Mouse (Mus musculus): ENCODE data around the gene Trappc13. TPM values are rescaled to one million over a fixed set of nuclear protein-coding genes. Genes with fewer than 3 reads are reported as not detected.

Gene Trappc13
- polyA plus RNA-seq, 1 experiment from 2014 or later: 82.2 TPM

DNA sequence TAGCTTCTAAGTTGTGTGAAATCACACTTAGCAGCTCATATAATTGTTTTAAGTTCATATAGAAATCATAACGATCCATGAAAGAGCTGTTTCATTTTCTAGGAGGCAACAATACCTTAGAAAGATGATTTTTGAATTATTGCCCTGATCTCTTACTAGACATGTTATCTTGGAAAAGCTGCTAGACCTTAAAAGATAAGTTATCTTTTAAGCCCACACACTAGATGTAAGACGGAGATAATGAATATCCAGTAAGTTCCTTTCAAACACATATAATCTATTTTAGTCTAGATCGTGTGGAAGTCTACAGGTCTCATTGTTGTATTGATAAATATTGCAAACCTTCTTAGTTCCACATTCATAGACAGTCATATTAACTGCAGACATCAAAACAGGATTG is 1.4 kb downstream of the Trappc13 start:
- ATAC-seq (replicated peaks; ENCODE audit: insufficient number of reproducible peaks, low FRiP score, low TSS enrichment, low read depth): no peak
- WGBS: 84% methylated on average over 3 of the region's 3 CpGs
- H3K4me2 ChIP-seq (ENCODE audit: low read depth, low read length): peak overlapping the region; percentile 27
- no peaks in the 10 kb centered on the region for H3K36me3 ChIP-seq (replicated peaks; ENCODE audit: control insufficient read depth, insufficient read depth, low read depth, low read length)
- H3K27me3 ChIP-seq (ENCODE audit: control insufficient read depth, insufficient read depth, low read length): no peaks in the 10 kb centered on the region
- H3K9me3 ChIP-seq (replicated peaks; ENCODE audit: control insufficient read depth, low read length): no peaks in the 10 kb centered on the region
- no peak overlapping the region for H3K9ac ChIP-seq (replicated peaks; ENCODE audit: low read length)
- H3K4me1 ChIP-seq (ENCODE audit: control insufficient read depth, insufficient read depth, low read length): no peaks in the 10 kb centered on the region
- peak overlapping the region; percentile 9; the same call in 1 of the 2 replicates for H3K4me3 ChIP-seq (ENCODE audit: low read depth, low read length)
- H3K27ac ChIP-seq (replicated peaks; ENCODE audit: low read depth, low read length): no peak overlapping the region
- no peak for DNase-seq (ENCODE audit: low spot score)

GRCm38 (mm10) chr13:104172498-104172897 is 5.8 kb downstream of the Trappc13 start:
- Histone ChIP-seq H3K4me3 (ENCODE audit: low read depth, low read length) (no peak overlapping the region), H3K9ac (replicated peaks; ENCODE audit: low read length) (no peak overlapping the region), H3K4me1 (ENCODE audit: control insufficient read depth, insufficient read depth, low read length) (no peaks in the 10 kb centered on the region), H3K27ac (replicated peaks; ENCODE audit: low read depth, low read length) (no peak overlapping the region), H3K36me3 (replicated peaks; ENCODE audit: control insufficient read depth, insufficient read depth, low read depth, low read length) (no peaks in the 10 kb centered on the region), H3K27me3 (ENCODE audit: control insufficient read depth, insufficient read depth, low read length) (no peaks in the 10 kb centered on the region), H3K9me3 (replicated peaks; ENCODE audit: control insufficient read depth, low read length) (no peaks in the 10 kb centered on the region), H3K4me2 (ENCODE audit: low read depth, low read length) (no peak overlapping the region)
- DNase-seq (ENCODE audit: low spot score) (no peak), ATAC-seq (replicated peaks; ENCODE audit: insufficient number of reproducible peaks, low FRiP score, low TSS enrichment, low read depth) (no peak)

GRCm38 (mm10) chr13:104171711-104172110 is 6.6 kb downstream of the Trappc13 start:
- DNase-seq (ENCODE audit: low spot score): no peak
- no peak overlapping the region for H3K9ac ChIP-seq (replicated peaks; ENCODE audit: low read length)

DNA sequence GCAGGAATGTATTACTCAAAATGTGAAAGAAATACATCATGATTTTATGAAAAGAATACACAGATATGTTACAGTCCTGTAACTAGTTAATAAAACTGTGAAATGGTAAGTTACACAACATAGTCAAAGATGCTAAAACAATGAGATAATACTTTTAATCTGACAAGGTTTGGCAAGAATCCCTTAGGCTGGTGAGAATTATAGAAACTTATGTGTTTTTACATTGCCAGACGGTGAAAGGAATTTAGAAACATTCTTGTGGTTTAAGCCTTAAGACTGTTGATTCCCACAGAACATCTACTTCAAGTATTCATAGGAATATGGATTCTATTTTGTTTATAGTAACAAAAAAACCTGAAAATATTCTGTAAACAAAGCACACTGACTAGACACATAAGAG is 22.6 kb downstream of the Trappc13 start:
- no peak for ATAC-seq (replicated peaks; ENCODE audit: insufficient number of reproducible peaks, low FRiP score, low TSS enrichment, low read depth)
- H3K36me3 ChIP-seq (replicated peaks; ENCODE audit: control insufficient read depth, insufficient read depth, low read depth, low read length): peaks cover 2% of the 10 kb centered on the region; the same call in 1 of the 2 replicates
- H3K4me1 ChIP-seq (ENCODE audit: control insufficient read depth, insufficient read depth, low read length): no peaks in the 10 kb centered on the region

More at GRCm38 (mm10) chr13:104171711-104172110, 6.6 kb downstream of the Trappc13 start:
- H3K4me3 ChIP-seq (ENCODE audit: low read depth, low read length): no peak overlapping the region
- no peaks in the 10 kb centered on the region for H3K4me1 ChIP-seq (ENCODE audit: control insufficient read depth, insufficient read depth, low read length)
- no peak overlapping the region for H3K4me2 ChIP-seq (ENCODE audit: low read depth, low read length)
- no peaks in the 10 kb centered on the region for H3K27me3 ChIP-seq (ENCODE audit: control insufficient read depth, insufficient read depth, low read length)
- no peaks in the 10 kb centered on the region for H3K36me3 ChIP-seq (replicated peaks; ENCODE audit: control insufficient read depth, insufficient read depth, low read depth, low read length)
- no peaks in the 10 kb centered on the region for H3K9me3 ChIP-seq (replicated peaks; ENCODE audit: control insufficient read depth, low read length)
- H3K27ac ChIP-seq (replicated peaks; ENCODE audit: low read depth, low read length): no peak overlapping the region
- 92% methylated on average over 5 of the region's 5 CpGs for WGBS
- ATAC-seq (replicated peaks; ENCODE audit: insufficient number of reproducible peaks, low FRiP score, low TSS enrichment, low read depth): no peak

GRCm38 (mm10) chr13:104155106-104155505 is 23.2 kb downstream of the Trappc13 start:
- Histone ChIP-seq H3K4me2 (ENCODE audit: low read depth, low read length) (no peak overlapping the region), H3K4me1 (ENCODE audit: control insufficient read depth, insufficient read depth, low read length) (no peaks in the 10 kb centered on the region), H3K36me3 (replicated peaks; ENCODE audit: control insufficient read depth, insufficient read depth, low read depth, low read length) (peaks cover 2% of the 10 kb centered on the region; the same call in 1 of the 2 replicates), H3K27me3 (ENCODE audit: control insufficient read depth, insufficient read depth, low read length) (no peaks in the 10 kb centered on the region), H3K27ac (replicated peaks; ENCODE audit: low read depth, low read length) (no peak overlapping the region), H3K9me3 (replicated peaks; ENCODE audit: control insufficient read depth, low read length) (no peaks in the 10 kb centered on the region), H3K4me3 (ENCODE audit: low read depth, low read length) (no peak overlapping the region), H3K9ac (replicated peaks; ENCODE audit: low read length) (no peak overlapping the region)
- WGBS: 91% methylated on average over 7 of the region's 7 CpGs
- no peak for ATAC-seq (replicated peaks; ENCODE audit: insufficient number of reproducible peaks, low FRiP score, low TSS enrichment, low read depth)
- no peak for DNase-seq (ENCODE audit: low spot score)

More for the DNA sequence above, 22.6 kb downstream of the Trappc13 start:
- no peak overlapping the region for H3K4me3 ChIP-seq (ENCODE audit: low read depth, low read length)
- DNase-seq (ENCODE audit: low spot score): no peak
- H3K27me3 ChIP-seq (ENCODE audit: control insufficient read depth, insufficient read depth, low read length): no peaks in the 10 kb centered on the region
- H3K27ac ChIP-seq (replicated peaks; ENCODE audit: low read depth, low read length): no peak overlapping the region
- no peak overlapping the region for H3K4me2 ChIP-seq (ENCODE audit: low read depth, low read length)
- no peak overlapping the region for H3K9ac ChIP-seq (replicated peaks; ENCODE audit: low read length)
- WGBS: 85% methylated on average over 1 of the region's 1 CpGs
- no peaks in the 10 kb centered on the region for H3K9me3 ChIP-seq (replicated peaks; ENCODE audit: control insufficient read depth, low read length)

- no peak overlapping the region for H3K4me2 ChIP-seq (ENCODE audit: low read depth, low read length)
- 94% methylated on average over 5 of the region's 5 CpGs for WGBS
- H3K27me3 ChIP-seq (ENCODE audit: control insufficient read depth, insufficient read depth, low read length): no peaks in the 10 kb centered on the region
- ATAC-seq (replicated peaks; ENCODE audit: insufficient number of reproducible peaks, low FRiP score, low TSS enrichment, low read depth) (no peak), DNase-seq (ENCODE audit: low spot score) (no peak)
- no peaks in the 10 kb centered on the region for H3K4me1 ChIP-seq (ENCODE audit: control insufficient read depth, insufficient read depth, low read length)
- H3K27ac ChIP-seq (replicated peaks; ENCODE audit: low read depth, low read length): no peak overlapping the region
- H3K9ac ChIP-seq (replicated peaks; ENCODE audit: low read length): no peak overlapping the region
- H3K4me3 ChIP-seq (ENCODE audit: low read depth, low read length): no peak overlapping the region
- no peaks in the 10 kb centered on the region for H3K9me3 ChIP-seq (replicated peaks; ENCODE audit: control insufficient read depth, low read length)
- H3K36me3 ChIP-seq (replicated peaks; ENCODE audit: control insufficient read depth, insufficient read depth, low read depth, low read length): peaks cover 2% of the 10 kb centered on the region
These were observed 24.1 kb downstream of the Trappc13 start for GRCm38 (mm10) chr13:104154180-104154579.

- WGBS: 97% methylated on average over 3 of the region's 3 CpGs
- Histone ChIP-seq H3K27ac (replicated peaks; ENCODE audit: low read depth, low read length) (no peak overlapping the region), H3K4me1 (ENCODE audit: control insufficient read depth, insufficient read depth, low read length) (no peaks in the 10 kb centered on the region), H3K9me3 (replicated peaks; ENCODE audit: control insufficient read depth, low read length) (no peaks in the 10 kb centered on the region), H3K9ac (replicated peaks; ENCODE audit: low read length) (no peak overlapping the region), H3K4me2 (ENCODE audit: low read depth, low read length) (no peak overlapping the region), H3K4me3 (ENCODE audit: low read depth, low read length) (no peak overlapping the region), H3K27me3 (ENCODE audit: control insufficient read depth, insufficient read depth, low read length) (no peaks in the 10 kb centered on the region), H3K36me3 (replicated peaks; ENCODE audit: control insufficient read depth, insufficient read depth, low read depth, low read length) (no peaks in the 10 kb centered on the region; the same call in 1 of the 2 replicates)
- no peak for ATAC-seq (replicated peaks; ENCODE audit: insufficient number of reproducible peaks, low FRiP score, low TSS enrichment, low read depth)
- DNase-seq (ENCODE audit: low spot score): no peak
These were observed 32.6 kb downstream of the Trappc13 start for GRCm38 (mm10) chr13:104145646-104146045.

DNA sequence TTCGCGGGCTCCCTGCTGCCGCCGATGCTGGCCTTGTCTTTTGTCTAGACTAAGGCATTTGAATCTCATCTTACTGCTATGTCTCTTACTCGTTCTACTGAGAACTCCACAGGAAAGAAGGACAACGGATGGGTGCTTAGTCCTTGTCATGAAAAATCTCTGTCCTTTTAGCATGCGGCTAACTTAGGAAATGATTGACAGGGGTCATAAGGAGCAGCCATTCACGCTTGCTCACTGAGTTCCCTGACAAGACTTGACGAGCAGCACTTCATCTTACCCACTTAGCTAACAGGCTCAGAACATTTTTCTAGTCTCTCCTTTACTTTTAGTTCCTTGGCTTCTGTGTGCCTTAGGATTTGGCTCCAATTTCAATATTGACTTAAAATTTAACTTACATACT is 33.4 kb downstream of the Trappc13 start:
- H3K4me2 ChIP-seq (ENCODE audit: low read depth, low read length): no peak overlapping the region
- H3K9ac ChIP-seq (replicated peaks; ENCODE audit: low read length): no peak overlapping the region
- H3K27me3 ChIP-seq (ENCODE audit: control insufficient read depth, insufficient read depth, low read length): no peaks in the 10 kb centered on the region
- H3K36me3 ChIP-seq (replicated peaks; ENCODE audit: control insufficient read depth, insufficient read depth, low read depth, low read length): no peaks in the 10 kb centered on the region; the same call in 1 of the 2 replicates
- H3K4me1 ChIP-seq (ENCODE audit: control insufficient read depth, insufficient read depth, low read length): no peaks in the 10 kb centered on the region
- DNase-seq (ENCODE audit: low spot score) (no peak), ATAC-seq (replicated peaks; ENCODE audit: insufficient number of reproducible peaks, low FRiP score, low TSS enrichment, low read depth) (no peak)
- 82% methylated on average over 9 of the region's 9 CpGs for WGBS
- H3K4me3 ChIP-seq (ENCODE audit: low read depth, low read length): no peak overlapping the region
- no peak overlapping the region for H3K27ac ChIP-seq (replicated peaks; ENCODE audit: low read depth, low read length)
- H3K9me3 ChIP-seq (replicated peaks; ENCODE audit: control insufficient read depth, low read length): no peaks in the 10 kb centered on the region
